28 mouse cellular contexts compared by ENCODE assay signal in the genomic region with DNA sequence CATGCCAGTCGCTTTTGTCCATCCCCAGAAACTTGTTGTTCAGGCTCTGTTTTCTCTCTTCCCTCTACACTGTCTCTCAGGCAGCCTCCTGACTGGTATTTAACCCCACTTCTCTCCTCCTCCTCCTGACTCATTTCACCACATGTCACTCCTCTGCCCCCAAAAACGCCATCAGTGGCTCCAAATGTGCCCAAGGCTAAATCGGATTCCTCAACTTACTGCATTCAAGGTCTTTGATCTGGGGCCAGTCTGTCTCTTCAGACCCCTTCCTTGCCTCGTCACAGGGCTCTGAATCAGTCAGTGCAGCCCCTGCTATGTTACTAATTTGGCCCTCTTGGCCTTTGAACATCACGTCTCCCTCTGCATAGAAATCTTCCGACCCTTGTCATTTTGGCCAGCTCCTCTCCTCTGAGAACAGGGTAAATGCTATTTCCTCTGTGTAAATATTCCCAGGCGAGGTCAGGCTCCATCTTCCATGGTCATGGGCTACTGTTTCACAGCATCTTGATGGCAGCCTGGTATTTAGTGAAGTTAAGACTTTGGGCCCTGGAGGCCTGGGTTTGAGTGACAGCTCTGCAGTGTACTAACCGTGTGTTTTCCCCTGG. TPM values are rescaled to one million over a fixed set of nuclear protein-coding genes. Genes with fewer than 3 reads are reported as not detected.
DNase-seq lines count a peak whose midpoint lies in the region; ATAC-seq and TF ChIP-seq lines count a peak whose summit lies in the region.
"Had no signal": no experiment of that assay in that cellular context is flagged by ENCODE, and none has a peak within 500 bp of the region (broad histone marks: within the 10 kb centered on the region; RNA-seq: fewer than 3 reads in every experiment).

No protein-coding gene starts in this region.

- no peak for ATAC-seq in megakaryocyte, adult 5-6 weeks (ENCODE audit: poor library complexity, severe bottlenecking)
- ATAC-seq: CD4-positive, CD25-positive, alpha-beta regulatory T cell, adult 4 months; midbrain, embryonic 13.5 days had no signal

- peak overlapping the region; percentile 53; the same call in 1 of the 2 replicates for H3K27ac ChIP-seq in embryonic fibroblast, embryonic 13.5 days (ENCODE audit: insufficient read depth, low read length)
- H3K27ac ChIP-seq: forebrain, embryonic 12.5 days; gastrocnemius, adult 2 months; heart, embryonic 13.5 days; hindbrain, embryonic 13.5 days; limb, embryonic 10.5 days; midbrain, embryonic 13.5 days; neural tube, embryonic 12.5 days had no signal

- H3K4me1 ChIP-seq in embryonic fibroblast, embryonic 13.5 days (ENCODE audit: control insufficient read depth, insufficient read depth, low read length): peaks cover 14% of the 10 kb centered on the region
- H3K4me1 ChIP-seq: forebrain, embryonic 12.5 days; hindbrain, embryonic 13.5 days; midbrain, embryonic 13.5 days; neural tube, embryonic 12.5 days had no signal

- no peak overlapping the region for H3K4me3 ChIP-seq in embryonic fibroblast, embryonic 13.5 days (ENCODE audit: insufficient read depth, low read length)
- H3K4me3 ChIP-seq: forebrain, embryonic 12.5 days; gastrocnemius, adult 2 months; heart, embryonic 13.5 days; hindbrain, embryonic 13.5 days; limb, embryonic 10.5 days; midbrain, embryonic 13.5 days; neural tube, embryonic 12.5 days had no signal

- TF ChIP-seq POLR2A in embryonic fibroblast, embryonic 13.5 days (IDR thresholded peaks at IDR 0.05; ENCODE audit: low read depth, low read length): no peak

- peak; percentile 6 for DNase-seq in embryo, embryonic 10.5 days (ENCODE audit: low spot score)
- DNase-seq in embryo, embryonic 10 days (ENCODE audit: low spot score): no peak
- DNase-seq in kidney, adult 9 months: peak; percentile 17
- no peak for DNase-seq in kidney, adult 8-10 months
- peak; percentile 30 for DNase-seq in adrenal gland, postnatal 14 days
- no peak for DNase-seq in right cerebral cortex, postnatal 4 days
- DNase-seq: cerebellum, adult 11 months; cerebellum, adult 9-11 months; gastrocnemius, adult 2 months; heart, postnatal 14 days; kidney, adult 11 months; kidney, postnatal 14 days; liver; lung, adult 2 months; lung, postnatal 14 days; retina, postnatal 1 day; right cerebral cortex, postnatal 25 days; thymus, postnatal 14 days had no signal

- TF ChIP-seq CTCF in embryonic fibroblast, embryonic 13.5 days (IDR thresholded peaks at IDR 0.05; ENCODE audit: borderline replicate concordance, insufficient read depth, low read length): no peak

RNA-seq across cellular contexts. Expression of gene Insc, which starts 35.7 kb away (rescaled TPM):
- total RNA-seq in adrenal gland, postnatal 14 days (2021): 2.7 and 3.8 TPM in 2 replicates
- polyA plus RNA-seq in embryonic fibroblast, embryonic 13.5 days (2011; ENCODE audit: insufficient read length, low read depth, missing spikeins): 1.5 and 9.2 TPM in 2 replicates
- not detected in 2 replicates for total RNA-seq in megakaryocyte, adult 5-6 weeks (2015)
- total RNA-seq in megakaryocyte, adult 5-6 weeks (2017): not detected in 2 replicates
- total RNA-seq: megakaryocyte progenitor cell, adult 5-6 weeks had no signal
- polyA plus RNA-seq: CD4-positive, CD25-positive, alpha-beta regulatory T cell, adult 4 months had no signal

Comparison
In these comparisons a context has a peak if more than half of its experiments do, and no peak if none do; other contexts are left out.
1. DNase-seq: peak in embryo, embryonic 10.5 days (single experiment), kidney, adult 9 months (single experiment) and adrenal gland, postnatal 14 days (single experiment); none in embryo, embryonic 10 days (single experiment), kidney, adult 8-10 months (0 of 2) and right cerebral cortex, postnatal 4 days (single experiment).